Mouse (Mus musculus): ENCODE measurements at regions not wholly inside any gene's neighbourhood (a gene's known extent, or its start where the extent isn't known, plus 50 kb on each side); places are given as distances from the start of the nearest gene placed in this dataset.
A peak's percentile ranks its signal among the peaks of the same experiment; 100 is the strongest.

GRCm38 (mm10) chr5:7829618-7830017 lies 130.6 kb upstream of the Steap4 start:
- Histone ChIP-seq H3K79me2 (ENCODE audit: control insufficient read depth, insufficient read depth, low read length) (no peaks in the 10 kb centered on the region), H3K36me3 (ENCODE audit: control insufficient read depth, insufficient read depth, low read length) (no peaks in the 10 kb centered on the region), H3K4me1 (ENCODE audit: control insufficient read depth, insufficient read depth, low read length) (no peaks in the 10 kb centered on the region), H3K4me3 (ENCODE audit: insufficient read depth, low read depth, low read length) (no peak overlapping the region), H3K9ac (ENCODE audit: low read depth, low read length) (no peak overlapping the region), H3K27ac (replicated peaks; ENCODE audit: insufficient read depth, low read depth, low read length) (no peak overlapping the region), H3K27me3 (ENCODE audit: control insufficient read depth, insufficient read depth, low read length) (no peaks in the 10 kb centered on the region)
- TF ChIP-seq POLR2A (IDR thresholded peaks at IDR 0.05; ENCODE audit: extremely low read depth, insufficient read depth, low read length) (no peak), CTCF (IDR thresholded peaks at IDR 0.05; ENCODE audit: low read depth, low read length) (no peak)
- WGBS, result 68% methylated on average over 3 of the region's 3 CpGs
- no peak for DNase-seq (ENCODE audit: extremely low read depth, low read depth, low spot score)

DNA sequence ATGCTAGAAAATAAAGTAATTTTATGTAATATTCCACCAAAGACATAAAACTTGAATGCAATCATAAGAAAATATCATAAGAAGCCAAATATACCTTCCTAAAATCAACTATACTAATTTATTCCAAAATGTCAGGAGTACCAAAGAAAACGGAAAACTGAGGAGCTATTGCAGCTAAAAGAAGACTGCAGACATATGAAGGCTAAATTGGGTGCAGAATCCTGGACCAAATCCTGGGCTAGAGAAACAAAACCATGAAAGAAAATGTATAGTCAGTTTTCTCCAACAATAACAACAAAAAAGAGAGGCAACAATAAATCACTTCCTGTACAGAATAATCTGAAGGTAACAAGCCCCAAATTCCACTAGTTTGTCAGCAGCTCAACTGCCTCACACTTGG lies 126.4 kb upstream of the Steap4 start:
- TF ChIP-seq POLR2A (IDR thresholded peaks at IDR 0.05; ENCODE audit: extremely low read depth, insufficient read depth, low read length) (no peak), CTCF (IDR thresholded peaks at IDR 0.05; ENCODE audit: low read depth, low read length) (no peak)
- WGBS, result 91% methylated on average over 1 of the region's 1 CpGs
- no peaks in the 10 kb centered on the region for H3K4me1 ChIP-seq (ENCODE audit: control insufficient read depth, insufficient read depth, low read length)

DNA sequence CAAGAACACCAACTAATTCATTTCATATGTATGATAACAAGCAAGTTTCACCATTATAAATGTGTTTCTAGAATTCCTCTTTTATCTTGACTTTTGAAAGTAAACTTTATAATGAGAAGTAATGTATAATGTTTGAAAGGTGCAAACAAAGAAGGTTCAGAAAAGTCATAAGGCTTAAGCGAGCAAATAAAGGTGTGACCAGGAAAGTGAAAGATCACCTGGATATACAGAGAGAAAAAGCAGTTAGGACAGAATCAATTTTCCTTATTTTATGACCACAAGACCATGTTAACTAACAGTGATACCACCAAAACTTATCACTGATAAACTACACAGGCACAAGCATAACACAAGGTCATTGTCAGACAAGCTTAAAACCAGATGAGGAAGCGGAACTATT lies 97.2 kb upstream of the Steap4 start:
- WGBS, result 96% methylated on average over 2 of the region's 2 CpGs
- no peak for TF ChIP-seq POLR2A (IDR thresholded peaks at IDR 0.05; ENCODE audit: extremely low read depth, insufficient read depth, low read length)
- TF ChIP-seq CTCF (IDR thresholded peaks at IDR 0.05; ENCODE audit: low read depth, low read length), result no peak

More for the DNA sequence above, 126.4 kb upstream of the Steap4 start:
- Histone ChIP-seq H3K36me3 (ENCODE audit: control insufficient read depth, insufficient read depth, low read length) (no peaks in the 10 kb centered on the region), H3K27me3 (ENCODE audit: control insufficient read depth, insufficient read depth, low read length) (no peaks in the 10 kb centered on the region), H3K27ac (replicated peaks; ENCODE audit: insufficient read depth, low read depth, low read length) (no peak overlapping the region), H3K9ac (ENCODE audit: low read depth, low read length) (no peak overlapping the region), H3K4me3 (ENCODE audit: insufficient read depth, low read depth, low read length) (no peak overlapping the region), H3K79me2 (ENCODE audit: control insufficient read depth, insufficient read depth, low read length) (no peaks in the 10 kb centered on the region)
- DNase-seq (ENCODE audit: extremely low read depth, low read depth, low spot score), result no peak

GRCm38 (mm10) chr5:7866041-7866641 lies 94.1 kb upstream of the Steap4 start:
- Histone ChIP-seq H3K4me1 (ENCODE audit: control insufficient read depth, insufficient read depth, low read length) (no peaks in the 10 kb centered on the region), H3K36me3 (ENCODE audit: control insufficient read depth, insufficient read depth, low read length) (no peaks in the 10 kb centered on the region), H3K27me3 (ENCODE audit: control insufficient read depth, insufficient read depth, low read length) (no peaks in the 10 kb centered on the region), H3K27ac (replicated peaks; ENCODE audit: insufficient read depth, low read depth, low read length) (no peak overlapping the region), H3K4me3 (ENCODE audit: insufficient read depth, low read depth, low read length) (no peak overlapping the region), H3K9ac (ENCODE audit: low read depth, low read length) (no peak overlapping the region), H3K79me2 (ENCODE audit: control insufficient read depth, insufficient read depth, low read length) (no peaks in the 10 kb centered on the region)
- DNase-seq (ENCODE audit: extremely low read depth, low read depth, low spot score), result no peak
- no peak; the same call in 1 of the 2 replicates for TF ChIP-seq CTCF (IDR thresholded peaks at IDR 0.05; ENCODE audit: low read depth, low read length)
- TF ChIP-seq POLR2A (IDR thresholded peaks at IDR 0.05; ENCODE audit: extremely low read depth, insufficient read depth, low read length), result no peak
- 94% methylated on average over 3 of the region's 3 CpGs for WGBS

More for the DNA sequence above, 97.2 kb upstream of the Steap4 start:
- Histone ChIP-seq H3K36me3 (ENCODE audit: control insufficient read depth, insufficient read depth, low read length) (no peaks in the 10 kb centered on the region), H3K79me2 (ENCODE audit: control insufficient read depth, insufficient read depth, low read length) (no peaks in the 10 kb centered on the region), H3K27ac (replicated peaks; ENCODE audit: insufficient read depth, low read depth, low read length) (no peak overlapping the region), H3K4me1 (ENCODE audit: control insufficient read depth, insufficient read depth, low read length) (no peaks in the 10 kb centered on the region), H3K9ac (ENCODE audit: low read depth, low read length) (no peak overlapping the region), H3K27me3 (ENCODE audit: control insufficient read depth, insufficient read depth, low read length) (no peaks in the 10 kb centered on the region), H3K4me3 (ENCODE audit: insufficient read depth, low read depth, low read length) (no peak overlapping the region)
- DNase-seq (ENCODE audit: extremely low read depth, low read depth, low spot score), result no peak

DNA sequence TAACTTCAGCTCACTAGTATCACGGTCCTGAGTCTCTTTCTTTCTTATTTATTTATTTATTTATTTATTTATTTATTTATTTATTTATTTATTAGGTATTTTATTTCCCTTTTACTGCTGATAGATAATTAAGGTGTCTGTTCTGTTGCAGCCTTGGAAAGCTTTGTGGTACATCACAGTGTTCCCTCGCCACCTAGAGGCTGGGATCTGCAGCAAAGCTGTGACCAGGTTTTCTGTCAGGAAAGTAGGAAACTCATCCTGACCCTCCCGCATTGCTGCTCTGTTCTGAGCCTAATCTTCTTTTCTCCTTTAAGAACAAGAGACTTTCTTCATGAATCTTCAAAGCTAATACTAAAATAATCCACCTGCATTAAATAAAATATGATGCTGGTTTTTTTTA lies 60.7 kb upstream of the Steap4 start:
- no peak overlapping the region for H3K4me3 ChIP-seq (ENCODE audit: insufficient read depth, low read depth, low read length)
- H3K27ac ChIP-seq (replicated peaks; ENCODE audit: insufficient read depth, low read depth, low read length), result no peak overlapping the region
- H3K27me3 ChIP-seq (ENCODE audit: control insufficient read depth, insufficient read depth, low read length), result no peaks in the 10 kb centered on the region
- WGBS, result 74% methylated on average over 3 of the region's 3 CpGs
- DNase-seq (ENCODE audit: extremely low read depth, low read depth, low spot score), result no peak
- no peak overlapping the region for H3K9ac ChIP-seq (ENCODE audit: low read depth, low read length)
- no peaks in the 10 kb centered on the region for H3K4me1 ChIP-seq (ENCODE audit: control insufficient read depth, insufficient read depth, low read length)
- H3K79me2 ChIP-seq (ENCODE audit: control insufficient read depth, insufficient read depth, low read length), result no peaks in the 10 kb centered on the region
- peak; percentile 56; the same call in 1 of the 2 replicates for TF ChIP-seq CTCF (IDR thresholded peaks at IDR 0.05; ENCODE audit: low read depth, low read length)
- TF ChIP-seq POLR2A (IDR thresholded peaks at IDR 0.05; ENCODE audit: extremely low read depth, insufficient read depth, low read length), result no peak
- H3K36me3 ChIP-seq (ENCODE audit: control insufficient read depth, insufficient read depth, low read length), result no peaks in the 10 kb centered on the region

All from liver, adult 2 months (tissue).